Mouse (Mus musculus): Measurements from ENCODE around the gene Lpin1. TPM values are rescaled to one million over a fixed set of nuclear protein-coding genes. Genes with fewer than 3 reads are reported as not detected.

Gene Lpin1
- polyA plus RNA-seq (2014; fragmentation: Nextera tagmentation; extraction: Ambion mirVana): 4.0 and 4.6 TPM in 2 replicates

DNA sequence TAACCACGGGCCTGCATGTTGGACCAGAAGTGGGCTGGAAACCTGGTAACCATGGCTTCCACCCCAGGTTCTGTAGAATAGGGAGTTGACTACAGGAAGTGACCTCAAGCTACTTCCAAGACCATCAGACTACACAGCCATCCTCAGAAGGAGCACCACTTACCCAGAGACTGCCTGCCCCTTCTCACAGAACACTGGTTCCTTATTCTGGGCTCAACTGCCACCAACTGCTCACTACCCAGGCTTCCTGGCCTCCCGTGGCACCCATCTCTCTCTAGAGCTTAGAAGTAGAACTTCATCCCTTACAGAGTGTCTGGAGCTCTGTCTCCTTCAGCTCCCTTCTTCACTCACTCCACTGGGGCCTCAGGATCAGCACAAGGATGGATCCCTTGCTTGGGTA lies at the start of gene Lpin1:
Gene Lpin1 (minus strand): TSS at position 31 of the 400 bp plus-strand sequence.
- DNase-seq (no peak), ATAC-seq (ENCODE audit: insufficient read depth) (no peak)
- no peaks in the 10 kb centered on the region for H3K9me3 ChIP-seq (ENCODE audit: low read depth, low read length)
- H3K4me2 ChIP-seq: no peak within 1 kb of the TSS
- no peaks in the 10 kb centered on the region for H3K27me3 ChIP-seq (ENCODE audit: insufficient read depth, low read length)
- no peak within 1 kb of the TSS for H3K27ac ChIP-seq (ENCODE audit: low read depth)
- H3K4me1 ChIP-seq (ENCODE audit: insufficient read depth): no peaks in the 10 kb centered on the region
- 82% methylated on average over 2 of the region's 2 CpGs for WGBS
- no peak within 1 kb of the TSS for H3K9ac ChIP-seq
- no peaks in the 10 kb centered on the region for H3K36me3 ChIP-seq (ENCODE audit: insufficient read depth)
- H3K4me3 ChIP-seq (ENCODE audit: low read depth, low read length): no peak within 1 kb of the TSS
- no peak for TF ChIP-seq CTCF (IDR thresholded peaks at IDR 0.05; ENCODE audit: low read depth)

DNA sequence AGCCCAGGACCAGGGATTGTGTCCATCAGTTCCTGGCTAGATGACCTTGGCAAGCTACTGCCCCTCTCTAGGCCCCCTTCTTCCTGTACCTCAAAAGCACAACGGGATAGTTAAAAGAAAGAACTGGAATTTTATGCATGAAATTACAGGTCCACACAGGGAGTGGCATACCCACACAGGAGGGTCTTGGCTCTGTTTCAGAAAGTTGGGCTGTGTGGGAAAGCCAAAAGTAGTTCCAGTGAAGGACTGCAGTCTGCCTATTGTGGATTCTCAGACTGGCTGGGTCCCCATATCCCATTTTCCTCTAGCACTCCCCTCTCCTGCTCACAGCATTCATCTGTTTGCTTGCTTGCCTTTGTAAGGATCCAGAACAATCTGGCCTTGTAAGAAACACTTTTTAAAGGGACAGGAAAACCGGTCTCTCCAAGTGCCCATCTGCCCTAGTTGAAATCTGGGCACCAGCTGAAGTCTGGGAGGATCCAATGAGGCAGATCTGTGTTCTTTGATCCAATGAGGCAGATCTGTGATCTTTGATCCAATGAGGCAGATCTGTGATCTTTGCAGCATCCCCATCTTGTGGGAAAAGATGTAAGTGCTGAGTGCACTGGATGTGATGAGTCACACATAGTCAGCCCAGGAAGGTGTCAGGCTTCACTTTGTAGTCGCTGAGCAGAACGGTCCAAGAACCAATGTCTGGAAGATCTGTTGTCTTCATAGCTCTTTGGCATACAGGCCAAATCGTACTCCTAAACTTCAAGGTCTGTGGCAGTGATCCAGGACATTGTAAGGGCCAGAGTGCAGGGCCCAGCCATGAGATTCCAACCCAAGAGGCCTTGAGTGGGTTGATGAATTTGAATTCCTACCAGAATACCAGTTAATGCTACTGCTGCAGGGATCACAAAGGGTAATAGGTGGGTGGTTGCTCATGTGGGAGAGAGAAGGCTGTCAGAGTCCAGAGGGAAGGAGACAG lies 46.4 kb upstream of the Lpin1 start:
- no peak for DNase-seq
- Histone ChIP-seq H3K4me2 (no peak overlapping the region), H3K4me3 (ENCODE audit: low read depth, low read length) (no peak overlapping the region), H3K9ac (no peak overlapping the region), H3K9me3 (ENCODE audit: low read depth, low read length) (no peaks in the 10 kb centered on the region), H3K36me3 (ENCODE audit: insufficient read depth) (no peaks in the 10 kb centered on the region), H3K27ac (ENCODE audit: low read depth) (no peak overlapping the region), H3K27me3 (ENCODE audit: insufficient read depth, low read length) (peaks cover 21% of the 10 kb centered on the region), H3K4me1 (ENCODE audit: insufficient read depth) (peaks cover 2% of the 10 kb centered on the region; the same call in 1 of the 2 replicates)
- no peak for ATAC-seq (ENCODE audit: insufficient read depth)
- WGBS: 64% methylated on average over 5 of the region's 5 CpGs
- no peak for TF ChIP-seq CTCF (IDR thresholded peaks at IDR 0.05; ENCODE audit: low read depth)

DNA sequence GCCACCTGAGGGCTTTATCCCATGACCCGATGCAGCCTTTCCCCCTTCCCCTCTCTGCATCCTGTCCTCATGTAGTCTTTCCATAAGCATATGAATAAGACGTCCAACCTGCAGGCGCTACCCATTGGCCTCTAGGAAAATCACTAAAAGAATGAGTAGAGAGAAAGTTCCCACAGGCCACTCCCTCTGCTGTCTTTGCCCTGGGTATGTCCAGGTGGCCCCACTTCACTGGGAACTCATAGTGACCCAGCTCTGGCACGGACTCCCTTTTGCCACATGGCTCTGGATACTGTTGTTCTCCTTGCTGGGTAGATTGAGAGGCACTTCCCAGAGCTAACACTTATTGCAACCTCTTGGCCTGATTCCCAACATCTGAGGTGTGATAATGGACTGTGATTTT lies 44.8 kb upstream of the Lpin1 start:
- Histone ChIP-seq H3K4me3 (ENCODE audit: low read depth, low read length) (no peak overlapping the region), H3K9me3 (ENCODE audit: low read depth, low read length) (no peaks in the 10 kb centered on the region), H3K27ac (ENCODE audit: low read depth) (no peak overlapping the region), H3K9ac (no peak overlapping the region), H3K27me3 (ENCODE audit: insufficient read depth, low read length) (peaks cover 21% of the 10 kb centered on the region), H3K4me2 (no peak overlapping the region), H3K36me3 (ENCODE audit: insufficient read depth) (no peaks in the 10 kb centered on the region), H3K4me1 (ENCODE audit: insufficient read depth) (peaks cover 2% of the 10 kb centered on the region; the same call in 1 of the 2 replicates)
- ATAC-seq (ENCODE audit: insufficient read depth): no peak
- WGBS: 68% methylated on average over 4 of the region's 4 CpGs
- TF ChIP-seq CTCF (IDR thresholded peaks at IDR 0.05; ENCODE audit: low read depth): no peak
- DNase-seq: no peak

DNA sequence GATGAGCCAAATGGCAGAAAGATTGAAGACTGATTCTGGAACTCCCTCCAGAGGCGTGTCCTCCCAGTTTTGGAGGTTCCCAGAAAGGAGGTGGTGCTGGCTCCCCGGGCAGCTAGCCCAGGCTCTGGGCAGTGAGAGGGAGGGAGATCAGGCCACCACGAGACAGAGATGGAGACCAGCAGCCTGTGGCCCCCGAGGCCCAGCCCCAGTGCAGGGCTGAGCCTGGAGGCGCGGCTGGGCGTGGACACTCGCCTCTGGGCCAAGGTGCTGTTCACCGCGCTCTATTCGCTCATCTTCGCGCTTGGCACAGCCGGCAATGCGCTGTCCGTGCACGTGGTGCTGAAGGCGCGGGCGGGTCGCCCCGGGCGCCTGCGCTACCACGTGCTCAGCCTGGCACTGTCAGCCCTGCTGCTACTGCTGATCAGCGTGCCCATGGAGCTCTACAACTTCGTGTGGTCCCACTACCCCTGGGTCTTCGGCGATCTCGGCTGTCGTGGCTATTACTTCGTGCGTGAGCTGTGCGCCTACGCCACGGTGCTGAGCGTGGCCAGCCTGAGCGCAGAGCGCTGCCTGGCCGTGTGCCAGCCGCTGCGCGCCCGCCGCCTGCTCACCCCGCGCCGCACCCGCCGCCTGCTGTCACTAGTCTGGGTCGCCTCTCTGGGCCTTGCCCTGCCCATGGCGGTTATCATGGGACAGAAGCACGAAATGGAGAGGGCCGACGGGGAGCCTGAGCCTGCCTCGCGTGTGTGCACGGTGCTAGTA lies 42.7 kb upstream of the Lpin1 start, which contains the start of gene Ntsr2:
Gene Ntsr2 (plus strand): TSS at position 51 of the 762 bp plus-strand sequence.
- H3K4me1 ChIP-seq (ENCODE audit: insufficient read depth): peaks cover 2% of the 10 kb centered on the region; the same call in 1 of the 2 replicates
- WGBS: 6% methylated on average over 58 of the region's 58 CpGs
- DNase-seq (peak; percentile 91), ATAC-seq (ENCODE audit: insufficient read depth) (peak; percentile 89)
- no peak within 1 kb of the TSS for H3K9ac ChIP-seq
- H3K4me2 ChIP-seq: peak within 1 kb of the TSS; percentile 58
- H3K36me3 ChIP-seq (ENCODE audit: insufficient read depth): no peaks in the 10 kb centered on the region
- H3K4me3 ChIP-seq (ENCODE audit: low read depth, low read length): peak within 1 kb of the TSS; percentile 27
- no peak within 1 kb of the TSS for H3K27ac ChIP-seq (ENCODE audit: low read depth)
- no peaks in the 10 kb centered on the region for H3K9me3 ChIP-seq (ENCODE audit: low read depth, low read length)
- peaks cover 21% of the 10 kb centered on the region for H3K27me3 ChIP-seq (ENCODE audit: insufficient read depth, low read length)
- TF ChIP-seq CTCF (IDR thresholded peaks at IDR 0.05; ENCODE audit: low read depth): no peak

DNA sequence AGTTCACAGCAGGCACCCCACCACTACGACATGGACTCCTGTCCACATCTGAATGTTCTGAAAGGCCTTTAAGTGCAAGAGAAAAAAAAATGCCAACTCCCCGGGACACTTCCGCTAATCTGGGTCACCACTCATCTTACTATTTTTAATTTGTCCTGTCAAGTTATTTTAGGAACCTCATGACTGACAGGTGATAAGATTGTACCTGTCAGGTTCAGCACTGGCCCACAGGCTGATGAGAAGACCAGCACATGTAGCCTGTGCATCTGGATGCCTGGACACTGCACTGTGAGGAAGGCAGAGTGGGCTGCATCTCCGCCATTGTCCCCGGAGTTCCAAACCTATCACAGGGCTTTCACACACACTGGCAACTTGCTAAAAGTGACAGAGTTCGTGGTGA lies 39.1 kb upstream of the Lpin1 start:
- H3K27me3 ChIP-seq (ENCODE audit: insufficient read depth, low read length): peaks cover 19% of the 10 kb centered on the region
- 76% methylated on average over 6 of the region's 6 CpGs for WGBS
- ATAC-seq (ENCODE audit: insufficient read depth) (no peak), DNase-seq (no peak)
- H3K36me3 ChIP-seq (ENCODE audit: insufficient read depth): no peaks in the 10 kb centered on the region
- H3K4me1 ChIP-seq (ENCODE audit: insufficient read depth): peaks cover 2% of the 10 kb centered on the region; the same call in 1 of the 2 replicates
- H3K4me3 ChIP-seq (ENCODE audit: low read depth, low read length): no peak overlapping the region
- H3K9me3 ChIP-seq (ENCODE audit: low read depth, low read length): no peaks in the 10 kb centered on the region
- H3K4me2 ChIP-seq: no peak overlapping the region
- no peak overlapping the region for H3K9ac ChIP-seq
- TF ChIP-seq CTCF (IDR thresholded peaks at IDR 0.05; ENCODE audit: low read depth): no peak
- no peak overlapping the region for H3K27ac ChIP-seq (ENCODE audit: low read depth)

DNA sequence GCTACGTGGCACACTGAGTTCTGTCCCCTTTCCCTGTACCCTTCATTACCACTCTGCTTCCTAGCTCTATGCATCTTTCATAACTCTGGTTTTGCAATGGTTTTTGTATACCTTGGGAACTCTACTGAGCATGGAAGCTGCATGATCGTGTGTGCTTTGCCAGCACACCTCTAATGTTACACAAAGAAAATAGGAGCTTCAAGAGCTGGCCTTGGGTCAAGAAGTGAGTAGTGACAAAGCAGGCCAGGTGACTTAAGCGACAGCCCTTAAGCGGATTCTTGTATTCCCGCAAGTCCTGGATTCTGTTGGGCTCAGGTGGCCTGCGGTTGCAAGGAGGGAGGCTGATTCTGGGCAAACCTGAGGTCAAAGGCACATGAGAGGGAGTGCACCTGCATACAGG lies 37.5 kb upstream of the Lpin1 start:
- no peak overlapping the region for H3K9ac ChIP-seq
- ATAC-seq (ENCODE audit: insufficient read depth) (no peak), DNase-seq (no peak)
- no peak for TF ChIP-seq CTCF (IDR thresholded peaks at IDR 0.05; ENCODE audit: low read depth)
- H3K36me3 ChIP-seq (ENCODE audit: insufficient read depth): no peaks in the 10 kb centered on the region
- H3K27ac ChIP-seq (ENCODE audit: low read depth): no peak overlapping the region
- H3K27me3 ChIP-seq (ENCODE audit: insufficient read depth, low read length): peaks cover 4% of the 10 kb centered on the region; the same call in 1 of the 2 replicates
- H3K9me3 ChIP-seq (ENCODE audit: low read depth, low read length): no peaks in the 10 kb centered on the region
- H3K4me2 ChIP-seq: no peak overlapping the region
- H3K4me3 ChIP-seq (ENCODE audit: low read depth, low read length): no peak overlapping the region
- WGBS: 77% methylated on average over 6 of the region's 6 CpGs
- H3K4me1 ChIP-seq (ENCODE audit: insufficient read depth): no peaks in the 10 kb centered on the region
